Mouse (Mus musculus) lung, embryonic 16.5 days (tissue): Measurements from ENCODE around the gene Steap3. TPM values are rescaled to one million over a fixed set of nuclear protein-coding genes. Genes with fewer than 3 reads are reported as not detected.
A peak's percentile ranks its signal among the peaks of the same experiment; 100 is the strongest.

ENCODE experiments used
- ATAC-seq: fragments of 200-750 bp; cut with Nextera tagmentation; 2 replicates; pipeline ENCODE4 v1.8.0; 2017; ENCODE audit warnings: low read depth, mild to moderate bottlenecking, moderate library complexity
- H3K27ac ChIP-seq: fragments of 300-500 bp; sonication (generic); 2 replicates; pipeline ENCODE4 v1.5.1; 2014; ENCODE audit warnings: mild to moderate bottlenecking, control low read depth, low read length
- H3K27me3 ChIP-seq: fragments of 300-500 bp; sonication (generic); 2 replicates; pipeline ENCODE4 v1.6.1; 2014; ENCODE audit warnings: low read depth, low read length, mixed read lengths; ENCODE audit not compliant: control insufficient read depth, insufficient read depth
- H3K36me3 ChIP-seq: fragments of 300-500 bp; sonication (generic); 2 replicates; pipeline ENCODE4 v1.6.1; 2014; ENCODE audit warnings: low read length; ENCODE audit not compliant: control insufficient read depth, insufficient read depth
- H3K4me1 ChIP-seq: fragments of 300-500 bp; sonication (generic); replicated peaks from 2 replicates; pipeline ENCODE4 v1.6.1; 2014; ENCODE audit warnings: low read length, mixed read lengths; ENCODE audit not compliant: control insufficient read depth, insufficient read depth
- H3K4me2 ChIP-seq: fragments of 300-500 bp; sonication (generic); 2 replicates; pipeline ENCODE4 v1.6.1; 2014; ENCODE audit warnings: low read depth, low read length, control low read depth
- H3K4me3 ChIP-seq: fragments of 300-500 bp; sonication (generic); 2 replicates; pipeline ENCODE4 v1.5.1; 2014; ENCODE audit warnings: mild to moderate bottlenecking, low read length, control low read depth
- H3K9ac ChIP-seq: fragments of 300-500 bp; sonication (generic); 2 replicates; pipeline ENCODE4 v1.6.1; 2014; ENCODE audit warnings: low read length, control low read depth
- H3K9me3 ChIP-seq: fragments of 300-500 bp; sonication (generic); 2 replicates; pipeline ENCODE4 v1.6.1; 2016; ENCODE audit warnings: low read length; ENCODE audit not compliant: control insufficient read depth
- WGBS: fragments of 180-500 bp; shearing (Covaris S2); extraction: QIAGEN DNeasy Blood & Tissue Kit; methylation state at CpG from one replicate; pipeline ENCODE4 v1.1.7; 2014; 5-methylcytosine and 5-hydroxymethylcytosine counted together
- polyA plus RNA-seq: library from polyadenylated mRNA; unstranded; fragments of >200 nt; fragmentation: Nextera tagmentation; extraction: Ambion mirVana; gene quantifications from 2 replicates; pipeline ENCODE4 v1.2.1, GENCODE M21; 2015

Steap3 gene
- polyA plus RNA-seq, 1 experiment from 2014 or later, result 3.0 TPM

DNA sequence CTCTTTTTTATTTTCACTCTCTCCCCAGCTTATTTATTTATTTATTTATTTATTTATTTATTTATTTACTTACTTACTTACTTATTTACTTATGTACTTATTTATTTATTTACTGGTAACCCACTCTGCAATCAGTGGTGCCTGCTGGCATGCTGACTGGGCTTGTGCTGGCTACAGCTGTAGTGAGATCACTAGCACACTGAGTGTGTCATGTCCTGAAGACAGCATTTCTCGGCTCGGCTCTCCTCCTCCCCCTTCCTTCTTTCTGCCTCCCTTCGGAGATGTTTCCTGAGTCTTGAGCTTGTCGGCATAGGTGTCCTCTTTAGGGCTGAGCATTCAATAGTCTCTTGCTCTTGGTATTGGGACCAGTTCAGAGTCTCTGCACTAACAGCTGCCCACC, 73.6 kb downstream of the Steap3 start:
- ATAC-seq, result no peak

DNA sequence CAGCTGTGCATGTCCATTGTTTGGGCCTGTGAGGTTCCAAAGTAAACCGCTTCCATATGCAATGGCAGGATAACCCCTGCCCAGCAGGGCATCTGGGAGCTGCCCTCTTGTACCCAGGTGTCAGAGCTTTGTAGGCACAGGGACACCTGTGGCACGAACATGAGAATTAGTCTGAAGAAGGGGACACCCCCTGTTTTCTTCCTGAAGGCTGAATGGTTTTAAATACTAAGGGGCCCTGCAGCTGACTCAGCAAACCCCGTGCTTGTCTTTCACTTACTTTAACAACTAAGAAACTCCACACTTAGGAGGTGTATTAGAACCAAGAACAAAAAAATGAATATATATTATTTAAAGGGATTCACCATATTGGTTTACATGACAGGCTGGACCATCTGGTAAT, 74.4 kb downstream of the Steap3 start:
- H3K4me3 ChIP-seq, result no peak overlapping the region
- no peak overlapping the region for H3K4me2 ChIP-seq
- no peaks in the 10 kb centered on the region for H3K27me3 ChIP-seq
- H3K9me3 ChIP-seq, result no peaks in the 10 kb centered on the region
- no peaks in the 10 kb centered on the region for H3K4me1 ChIP-seq
- ATAC-seq, result no peak
- WGBS, result 48% methylated on average over 3 of the region's 3 CpGs
- H3K36me3 ChIP-seq, result no peaks in the 10 kb centered on the region
- H3K27ac ChIP-seq, result no peak overlapping the region
- H3K9ac ChIP-seq, result no peak overlapping the region

More for the DNA sequence above, 73.6 kb downstream of the Steap3 start:
- H3K36me3 ChIP-seq, result no peaks in the 10 kb centered on the region
- H3K4me3 ChIP-seq, result no peak overlapping the region
- WGBS, result 70% methylated on average over 4 of the region's 4 CpGs
- H3K27me3 ChIP-seq, result no peaks in the 10 kb centered on the region
- no peak overlapping the region for H3K9ac ChIP-seq
- H3K4me2 ChIP-seq, result no peak overlapping the region
- H3K9me3 ChIP-seq, result no peaks in the 10 kb centered on the region
- H3K27ac ChIP-seq, result no peak overlapping the region
- no peaks in the 10 kb centered on the region for H3K4me1 ChIP-seq

DNA sequence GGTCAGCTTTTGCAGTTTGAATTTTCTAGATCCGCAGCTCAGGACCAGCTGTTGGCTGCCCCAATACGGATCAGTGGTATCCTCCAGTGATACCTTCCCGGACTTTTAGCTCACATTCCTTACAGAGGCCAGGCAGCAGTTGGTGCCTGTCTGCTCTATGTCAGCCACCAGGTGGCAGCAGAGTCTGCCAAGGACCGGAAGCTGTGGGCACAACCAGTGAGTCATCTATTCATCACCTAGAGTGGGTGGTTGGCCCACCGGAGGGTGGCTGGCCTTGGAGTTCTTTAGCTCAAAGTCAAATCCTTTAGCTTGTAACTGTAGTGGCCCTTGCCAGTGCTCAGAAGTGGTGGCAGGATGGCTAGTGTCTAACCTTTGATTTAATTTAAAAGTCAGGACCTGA, 75.3 kb downstream of the Steap3 start:
- WGBS, result 13% methylated on average over 5 of the region's 5 CpGs
- no peak overlapping the region for H3K4me2 ChIP-seq
- ATAC-seq, result peak; percentile 66; the same call in 1 of the 2 replicates

DNA sequence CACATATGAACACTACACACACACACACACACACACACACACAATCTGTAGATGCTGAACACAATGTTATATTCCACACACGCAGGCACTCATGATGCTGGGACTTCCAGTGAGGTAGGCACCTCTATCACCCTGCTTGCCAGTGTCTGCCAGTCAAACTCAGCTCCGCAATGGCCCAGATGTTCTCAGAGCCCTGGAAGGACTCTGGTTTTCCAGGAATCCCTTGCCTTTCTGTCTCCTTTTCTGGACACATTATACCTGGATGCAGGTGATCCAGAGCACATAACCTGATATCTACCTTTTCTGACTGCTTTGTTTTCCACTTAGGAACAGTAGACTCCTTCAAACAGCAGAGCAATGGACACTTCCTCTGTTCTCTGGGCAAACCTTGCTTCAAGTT, 75.8 kb downstream of the Steap3 start:
- Histone ChIP-seq H3K9ac (no peak overlapping the region), H3K27ac (no peak overlapping the region), H3K4me2 (no peak overlapping the region), H3K27me3 (no peaks in the 10 kb centered on the region), H3K9me3 (no peaks in the 10 kb centered on the region), H3K4me3 (no peak overlapping the region), H3K36me3 (no peaks in the 10 kb centered on the region), H3K4me1 (no peaks in the 10 kb centered on the region)
- 85% methylated on average over 2 of the region's 2 CpGs for WGBS
- ATAC-seq, result no peak

More for the DNA sequence above, 75.3 kb downstream of the Steap3 start:
- Histone ChIP-seq H3K27me3 (no peaks in the 10 kb centered on the region), H3K36me3 (no peaks in the 10 kb centered on the region), H3K4me1 (no peaks in the 10 kb centered on the region), H3K9ac (no peak overlapping the region), H3K27ac (no peak overlapping the region), H3K4me3 (no peak overlapping the region), H3K9me3 (no peaks in the 10 kb centered on the region)

DNA sequence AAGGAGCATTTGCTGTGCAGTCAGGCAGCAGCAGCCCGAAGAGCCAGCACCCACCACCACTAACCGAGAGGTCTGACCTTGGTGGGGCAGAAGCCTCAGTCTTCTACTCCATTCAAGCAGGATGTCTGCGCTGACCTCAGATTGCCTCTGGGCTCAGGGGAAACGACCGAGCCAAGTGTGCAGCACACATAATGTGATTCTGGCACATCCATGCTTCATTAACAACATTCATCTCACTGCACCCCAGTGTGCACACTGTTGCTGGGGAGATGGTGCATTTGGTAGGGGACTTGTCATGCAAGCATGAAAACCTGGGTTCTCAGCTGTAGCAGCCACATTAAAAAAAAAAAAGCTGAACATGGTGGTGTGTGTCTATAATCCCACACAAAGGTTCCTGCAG, 76.6 kb downstream of the Steap3 start:
- Histone ChIP-seq H3K27ac (no peak overlapping the region), H3K4me1 (no peaks in the 10 kb centered on the region), H3K27me3 (no peaks in the 10 kb centered on the region), H3K36me3 (no peaks in the 10 kb centered on the region), H3K9me3 (no peaks in the 10 kb centered on the region), H3K4me2 (no peak overlapping the region), H3K4me3 (no peak overlapping the region), H3K9ac (no peak overlapping the region)
- 37% methylated on average over 5 of the region's 5 CpGs for WGBS
- ATAC-seq, result no peak

DNA sequence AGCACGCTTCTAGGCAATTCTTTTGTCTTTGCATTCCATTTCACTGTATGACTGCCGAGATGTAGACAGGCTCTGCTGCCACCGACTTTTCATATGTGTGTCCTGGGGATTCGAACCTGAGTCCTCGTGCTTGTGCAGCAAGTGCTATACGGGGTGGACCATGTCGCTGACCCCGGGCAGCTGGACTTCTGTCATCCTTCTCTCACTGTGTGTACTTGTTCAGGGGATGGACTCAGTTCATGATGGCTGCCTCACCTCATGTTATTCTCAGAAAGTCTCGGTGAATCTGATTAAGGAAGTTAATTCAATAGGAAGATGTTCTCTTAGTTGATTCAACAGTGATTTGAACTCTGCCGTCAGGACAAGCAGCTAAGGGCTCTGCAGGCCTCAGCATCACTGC, 78.9 kb downstream of the Steap3 start:
- Histone ChIP-seq H3K27ac (no peak overlapping the region), H3K4me1 (no peaks in the 10 kb centered on the region), H3K4me2 (no peak overlapping the region), H3K27me3 (no peaks in the 10 kb centered on the region), H3K9ac (no peak overlapping the region), H3K9me3 (no peaks in the 10 kb centered on the region), H3K4me3 (no peak overlapping the region), H3K36me3 (no peaks in the 10 kb centered on the region)
- 84% methylated on average over 10 of the region's 10 CpGs for WGBS
- no peak for ATAC-seq

DNA sequence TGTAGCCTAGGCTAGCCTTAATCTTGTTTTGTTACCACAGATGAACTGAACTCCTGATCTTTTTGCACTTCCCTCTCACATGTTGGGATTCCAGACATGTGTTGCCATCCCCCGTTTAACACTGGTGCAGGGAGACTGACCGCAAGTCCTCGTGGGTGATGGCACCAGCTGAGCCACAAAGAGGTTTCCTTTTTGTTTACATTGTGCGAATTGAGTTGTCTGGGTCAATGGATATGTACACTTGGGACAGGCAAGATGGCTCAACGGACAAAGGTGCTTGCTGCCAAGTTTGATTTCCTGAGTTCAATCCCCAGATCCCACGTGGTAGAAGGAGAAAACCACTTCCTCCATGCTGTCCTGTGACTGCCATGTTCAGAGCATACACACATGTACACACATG, 80.2 kb downstream of the Steap3 start:
- H3K36me3 ChIP-seq, result no peaks in the 10 kb centered on the region
- no peak overlapping the region for H3K9ac ChIP-seq
- H3K4me1 ChIP-seq, result no peaks in the 10 kb centered on the region
- no peak overlapping the region for H3K4me3 ChIP-seq
- H3K27ac ChIP-seq, result no peak overlapping the region
- 61% methylated on average over 6 of the region's 6 CpGs for WGBS
- no peak for ATAC-seq
- H3K4me2 ChIP-seq, result no peak overlapping the region
- no peaks in the 10 kb centered on the region for H3K27me3 ChIP-seq
- no peaks in the 10 kb centered on the region for H3K9me3 ChIP-seq

- 58% methylated on average over 6 of the region's 6 CpGs for WGBS
- H3K27ac ChIP-seq, result no peak overlapping the region
- H3K27me3 ChIP-seq, result no peaks in the 10 kb centered on the region
- no peak for ATAC-seq
- H3K4me3 ChIP-seq, result no peak overlapping the region
- no peaks in the 10 kb centered on the region for H3K9me3 ChIP-seq
- H3K4me2 ChIP-seq, result no peak overlapping the region
- H3K9ac ChIP-seq, result no peak overlapping the region
- H3K36me3 ChIP-seq, result no peaks in the 10 kb centered on the region
- H3K4me1 ChIP-seq, result no peaks in the 10 kb centered on the region
Observed at GRCm38 (mm10) chr1:120190946-120191345, 81.6 kb downstream of the Steap3 start.

GRCm38 (mm10) chr1:120190300-120190699, 82.2 kb downstream of the Steap3 start:
- Histone ChIP-seq H3K4me1 (no peaks in the 10 kb centered on the region), H3K27ac (no peak overlapping the region), H3K4me2 (no peak overlapping the region), H3K27me3 (no peaks in the 10 kb centered on the region), H3K4me3 (no peak overlapping the region), H3K36me3 (no peaks in the 10 kb centered on the region), H3K9ac (no peak overlapping the region), H3K9me3 (no peaks in the 10 kb centered on the region)
- WGBS, result 87% methylated on average over 2 of the region's 2 CpGs
- ATAC-seq, result no peak

GRCm38 (mm10) chr1:120189206-120189605, 83.3 kb downstream of the Steap3 start:
- H3K36me3 ChIP-seq, result no peaks in the 10 kb centered on the region
- H3K4me3 ChIP-seq, result no peak overlapping the region
- H3K4me2 ChIP-seq, result no peak overlapping the region
- no peaks in the 10 kb centered on the region for H3K4me1 ChIP-seq
- no peak for ATAC-seq
- H3K9me3 ChIP-seq, result no peaks in the 10 kb centered on the region
- no peaks in the 10 kb centered on the region for H3K27me3 ChIP-seq
- 85% methylated on average over 6 of the region's 6 CpGs for WGBS
- no peak overlapping the region for H3K9ac ChIP-seq
- no peak overlapping the region for H3K27ac ChIP-seq
